Mouse (Mus musculus): ENCODE data around the gene Tnfrsf8. TPM values are rescaled to one million over a fixed set of nuclear protein-coding genes. Genes with fewer than 3 reads are reported as not detected.
"Not testable (repeated sequence)": the region's sequence is repeated elsewhere in the genome, so short reads cannot be mapped to it uniquely, and the experiment has no call there.

The Tnfrsf8 gene
- total RNA-seq, 2 experiments from 2014 or later = 0.68 to 1.2 TPM

GRCm38 (mm10) chr4:145313256-145313655, 1.7 kb downstream of the Tnfrsf8 start:
- no peak for DNase-seq (ENCODE audit: low spot score in 2 of 2)

DNA sequence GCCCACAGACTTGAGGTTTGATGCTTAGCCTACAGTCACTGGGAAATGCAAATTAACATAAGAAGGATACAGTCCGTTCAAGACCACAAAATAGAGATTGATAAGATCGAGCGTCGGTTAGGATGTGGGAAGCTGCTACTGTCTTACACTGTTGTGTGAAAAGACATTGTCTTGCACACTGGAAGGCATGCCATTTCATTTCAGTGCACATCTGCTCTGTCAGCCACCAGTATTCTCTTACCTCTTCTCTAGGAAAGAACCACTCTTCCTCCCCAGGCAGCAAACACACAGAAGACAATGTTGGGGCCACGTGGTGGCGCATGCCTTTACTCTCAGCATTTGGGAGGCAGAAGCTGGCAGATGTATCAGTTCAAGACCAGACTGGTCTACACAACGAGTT, 2.4 kb downstream of the Tnfrsf8 start:
- no peak for DNase-seq (ENCODE audit: low spot score in 2 of 2)
- intact Hi-C loops (cut with DNase I) = no loop called here

More at GRCm38 (mm10) chr4:145313256-145313655, 1.7 kb downstream of the Tnfrsf8 start:
- intact Hi-C loops (cut with DNase I) = no loop called here

DNA sequence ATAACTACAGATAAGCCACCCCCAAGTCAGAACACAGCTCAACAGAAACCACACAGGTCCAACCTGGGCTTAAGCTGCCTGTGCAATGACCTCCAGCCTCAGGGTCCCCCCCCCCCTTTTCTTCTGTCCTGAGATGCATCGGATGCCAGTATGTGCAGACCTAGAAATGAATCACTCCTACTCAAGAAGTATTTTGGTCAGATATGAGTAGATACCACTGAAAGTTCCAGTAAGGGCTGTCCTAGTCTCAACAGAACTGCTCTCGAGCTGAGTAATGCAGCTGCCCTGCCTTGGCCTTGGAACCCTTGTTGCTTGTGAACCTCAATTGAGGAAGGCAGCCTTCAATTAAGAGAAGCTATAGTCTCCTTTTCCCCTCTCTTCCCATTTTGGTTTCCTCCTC, 4.1 kb downstream of the Tnfrsf8 start:
- intact Hi-C loops (cut with DNase I) = no loop called here

GRCm38 (mm10) chr4:145306422-145306821, 8.5 kb downstream of the Tnfrsf8 start:
- DNase-seq (ENCODE audit: low spot score in 2 of 2) = no peak
- intact Hi-C loops (cut with DNase I) = no loop called here

More for the DNA sequence above, 4.1 kb downstream of the Tnfrsf8 start:
- DNase-seq (ENCODE audit: low spot score in 2 of 2) = no peak

DNA sequence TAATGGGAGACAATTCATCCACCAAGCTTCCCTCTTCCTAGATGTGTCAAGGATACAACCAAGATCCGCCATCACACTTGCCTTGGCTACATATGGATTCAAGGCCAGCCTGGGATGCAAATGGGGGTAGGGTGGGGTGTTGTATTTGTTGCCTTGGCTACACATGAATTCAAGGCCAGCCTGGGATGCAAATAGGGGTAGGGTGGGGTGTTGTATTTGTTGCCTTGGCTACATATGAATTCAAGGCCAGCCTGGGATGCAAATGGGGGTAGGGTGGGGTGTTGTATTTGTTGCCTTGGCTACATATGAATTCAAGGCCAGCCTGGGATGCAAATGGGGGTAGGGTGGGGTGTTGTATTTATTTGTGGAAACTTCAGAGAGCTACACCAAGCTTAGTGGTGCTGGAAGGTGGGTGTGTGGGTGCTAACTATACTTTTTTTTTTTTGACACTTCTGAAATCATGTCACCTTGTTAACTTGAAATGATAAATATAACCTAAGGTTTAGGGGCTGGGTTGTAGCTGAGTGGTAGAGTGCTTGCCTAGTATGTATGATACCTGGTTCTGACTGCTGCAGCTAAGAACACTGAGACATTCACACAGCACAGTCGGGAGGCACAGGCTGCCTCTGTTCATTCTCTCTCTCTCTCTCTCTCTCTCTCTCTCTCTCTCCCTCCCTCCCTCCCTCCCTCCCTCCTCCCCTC, 9.2 kb downstream of the Tnfrsf8 start:
- peak; percentile 11 to 87 for DNase-seq (ENCODE audit: low spot score in 2 of 2)
- intact Hi-C loops (cut with DNase I) = not testable (repeated sequence)

- intact Hi-C loops (cut with DNase I) = no loop called here
- no peak for DNase-seq (ENCODE audit: low spot score in 2 of 2)
Observed at GRCm38 (mm10) chr4:145304109-145304508, 10.9 kb downstream of the Tnfrsf8 start.

- intact Hi-C loops (cut with DNase I) = no loop called here
- DNase-seq (ENCODE audit: low spot score in 2 of 2) = no peak
Observed at GRCm38 (mm10) chr4:145302106-145302505, 12.9 kb downstream of the Tnfrsf8 start.

- DNase-seq (ENCODE audit: low spot score in 2 of 2) = no peak
- intact Hi-C loops (cut with DNase I) = no loop called here
Observed at GRCm38 (mm10) chr4:145300210-145300927, 14.6 kb downstream of the Tnfrsf8 start.

DNA sequence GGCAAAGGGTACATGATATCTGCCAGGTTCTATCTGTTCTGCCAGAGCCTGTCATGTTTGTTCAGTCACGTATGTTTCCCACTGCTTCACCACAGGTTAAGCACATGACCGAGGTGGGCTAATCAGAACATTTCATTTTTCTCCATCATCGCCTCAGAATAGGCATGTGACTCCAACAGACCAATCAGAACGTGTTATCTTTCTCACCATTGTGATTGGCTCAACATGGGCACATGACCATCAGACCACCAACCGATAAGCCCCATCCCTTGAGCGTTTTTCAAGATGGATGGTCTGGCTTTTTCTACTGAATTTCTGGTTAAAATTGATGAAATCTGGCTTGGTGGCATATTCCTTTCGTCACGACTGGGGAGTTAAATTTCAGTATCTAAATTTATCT, 15.6 kb downstream of the Tnfrsf8 start:
- no peak for DNase-seq (ENCODE audit: low spot score in 2 of 2)
- intact Hi-C loops (cut with DNase I) = loop anchor here (5.0 to 10.0 kb wide), 3 partner anchors 145 to 535 kb away; no protein-coding TSS in a partner anchor

GRCm38 (mm10) chr4:145298846-145299245, 16.1 kb downstream of the Tnfrsf8 start:
- intact Hi-C loops (cut with DNase I) = loop anchor here (5.0 to 10.0 kb wide), 3 partner anchors 144 to 534 kb away; no protein-coding TSS in a partner anchor
- no peak for DNase-seq (ENCODE audit: low spot score in 2 of 2)

GRCm38 (mm10) chr4:145295589-145296300, 19.2 kb downstream of the Tnfrsf8 start:
- peak; percentile 78 to 79 for DNase-seq (ENCODE audit: low spot score in 2 of 2)
- intact Hi-C loops (cut with DNase I) = loop anchor here (5.0 to 10.0 kb wide), 3 partner anchors 141 to 531 kb away; no protein-coding TSS in a partner anchor

- DNase-seq (ENCODE audit: low spot score in 2 of 2) = no peak
- intact Hi-C loops (cut with DNase I) = loop anchor here (10.0 kb wide), 2 partner anchors 140 to 530 kb away; no protein-coding TSS in a partner anchor
Observed at GRCm38 (mm10) chr4:145294588-145294987, 20.4 kb downstream of the Tnfrsf8 start.

GRCm38 (mm10) chr4:145286369-145287120, 28.4 kb downstream of the Tnfrsf8 start:
- intact Hi-C loops (cut with DNase I) = loop anchor here (1.0 kb wide), 1 partner anchor 72 kb away; no protein-coding TSS in a partner anchor
- DNase-seq (ENCODE audit: low spot score in 2 of 2) = peak; percentile 84 to 85

DNA sequence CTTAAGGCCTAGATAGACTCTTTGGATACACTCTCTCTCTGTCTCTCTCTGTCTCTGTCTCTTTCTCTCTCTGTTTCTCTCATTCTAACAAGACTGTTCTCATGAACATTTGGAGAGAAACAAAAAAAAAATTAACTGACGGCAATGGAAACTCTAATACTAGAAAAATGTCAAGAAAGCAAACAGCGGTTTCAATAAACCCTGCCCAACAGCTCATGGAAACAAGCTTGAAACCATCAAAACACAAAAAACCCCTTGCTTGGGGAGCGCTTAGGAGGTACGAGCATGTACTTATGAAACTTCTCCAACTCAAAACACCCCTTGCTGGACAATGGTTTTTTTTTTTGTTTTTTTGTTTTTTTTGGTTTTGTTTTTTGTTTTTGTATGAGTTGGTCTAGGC, 30.3 kb downstream of the Tnfrsf8 start:
- intact Hi-C loops (cut with DNase I) = no loop called here
- DNase-seq (ENCODE audit: low spot score in 2 of 2) = no peak

DNA sequence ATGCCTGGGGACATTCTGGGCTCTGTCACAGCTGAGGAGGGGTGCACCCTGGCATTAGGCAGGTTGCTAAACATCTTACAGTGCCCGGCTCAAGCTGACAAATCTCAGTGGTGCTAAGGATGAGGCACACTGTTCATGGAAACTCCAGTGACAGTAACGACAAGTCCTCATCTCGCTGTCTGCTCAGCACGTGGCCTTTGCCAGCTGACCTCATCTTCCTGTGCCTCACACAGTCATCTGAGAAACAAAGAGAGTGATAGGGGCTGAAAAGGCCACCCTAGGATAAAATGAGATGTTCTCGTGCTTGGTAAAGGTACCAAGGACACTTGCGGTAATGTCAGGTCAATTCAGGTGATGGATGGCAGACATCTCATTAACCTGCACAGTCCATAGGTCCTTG, 31.5 kb downstream of the Tnfrsf8 start:
- no peak for DNase-seq (ENCODE audit: low spot score in 2 of 2)
- intact Hi-C loops (cut with DNase I) = no loop called here

DNA sequence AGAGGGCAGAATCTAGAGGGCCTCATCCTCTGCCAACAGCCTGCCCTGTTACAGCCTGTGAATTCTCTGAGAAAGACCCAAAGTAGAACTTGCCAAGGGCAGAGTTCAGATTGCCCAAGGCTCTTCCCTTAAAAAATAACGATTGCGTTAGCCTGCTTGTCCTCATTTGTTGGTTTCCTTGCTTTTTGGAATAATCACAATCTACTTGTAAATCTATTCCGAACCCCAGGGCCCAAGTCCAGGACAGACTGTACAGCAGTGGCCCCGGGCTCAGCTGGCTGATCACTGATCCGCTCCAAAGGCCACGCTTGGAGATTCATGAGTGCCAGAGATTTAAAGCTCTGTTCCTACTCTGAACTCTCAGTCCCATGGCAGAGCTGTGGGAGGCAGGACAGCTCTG, 34.0 kb downstream of the Tnfrsf8 start:
- intact Hi-C loops (cut with DNase I) = no loop called here
- no peak for DNase-seq (ENCODE audit: low spot score in 2 of 2)

- no peak for DNase-seq (ENCODE audit: low spot score in 2 of 2)
- intact Hi-C loops (cut with DNase I) = no loop called here
Observed at GRCm38 (mm10) chr4:145278724-145279370, 36.1 kb downstream of the Tnfrsf8 start.

DNA sequence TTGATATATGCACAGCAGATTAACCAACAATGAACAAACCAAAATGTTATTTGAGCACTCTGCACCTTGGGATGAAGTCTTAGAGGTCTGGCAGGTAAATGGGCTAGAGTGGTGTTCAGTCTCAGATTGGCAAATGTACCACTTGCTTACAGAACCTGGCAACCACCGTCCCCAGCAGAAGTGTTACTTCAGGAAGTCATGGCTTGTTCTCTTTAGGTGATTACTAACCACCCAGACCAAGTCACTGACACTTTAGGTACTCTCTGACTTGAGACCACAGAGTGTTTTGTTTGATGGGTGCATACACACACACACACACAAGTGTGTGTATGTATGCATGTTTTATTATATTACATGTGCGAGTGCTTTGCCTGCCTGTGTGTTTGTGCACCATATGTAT, 36.7 kb downstream of the Tnfrsf8 start:
- DNase-seq (ENCODE audit: low spot score in 2 of 2) = no peak
- intact Hi-C loops (cut with DNase I) = no loop called here
